Comparison of ENCODE assay signal across 7 mouse cellular contexts in genomic region chr13:9093316-9094155, GRCm38 (mm10). TPM values are rescaled to one million over a fixed set of nuclear protein-coding genes. Genes with fewer than 3 reads are reported as not detected.
DNase-seq lines count a peak whose midpoint lies in the region; ATAC-seq lines count a peak whose summit lies in the region.

Gene Larp4b (plus strand): TSS chr13:9093881.

- H3K27me3 ChIP-seq in intestine, embryonic 15.5 days (replicated peaks), result no peaks in the 10 kb centered on the region
- no peaks in the 10 kb centered on the region for H3K27me3 ChIP-seq in midbrain, embryonic 10.5 days (ENCODE audit: low read depth, poor library complexity, severe bottlenecking)

- 0 out of 2 replicates have a peak, but pooled peaks cover 5% of the 10 kb centered on the region for H3K4me1 ChIP-seq in intestine, embryonic 15.5 days (replicated peaks)
- peaks cover 27% of the 10 kb centered on the region for H3K4me1 ChIP-seq in midbrain, embryonic 10.5 days

- peak within 1 kb of the TSS; percentile 73 for H3K4me2 ChIP-seq in intestine, embryonic 15.5 days (replicated peaks)

- H3K9me3 ChIP-seq in intestine, embryonic 15.5 days, result no peaks in the 10 kb centered on the region
- H3K9me3 ChIP-seq in midbrain, embryonic 10.5 days (replicated peaks), result no peaks in the 10 kb centered on the region

- no peaks in the 10 kb centered on the region for H3K36me3 ChIP-seq in intestine, embryonic 15.5 days
- H3K36me3 ChIP-seq in midbrain, embryonic 10.5 days, result no peaks in the 10 kb centered on the region

- intact Hi-C loops in gastrocnemius, postnatal 36 days (cut with DNase I), result loop anchor here (5.0 kb wide), 1 partner anchor 91 kb away; no protein-coding TSS in a partner anchor
- intact Hi-C loops in left cerebral cortex, postnatal 25 days (cut with DNase I), result loop anchor here (1.0 to 10.0 kb wide), 3 partner anchors 97 to 671 kb away; partner anchors contain the start of genes Gtpbp4, Idi1 and Zmynd11

- peak within 1 kb of the TSS; percentile 97 for H3K9ac ChIP-seq in intestine, embryonic 15.5 days

- ATAC-seq in intestine, embryonic 15.5 days, result peak; percentile 100

- peak; percentile 89 to 90 for DNase-seq in adrenal gland, adult 18-20 months (ENCODE audit: low spot score in 2 of 2)
- DNase-seq in embryo, embryonic 11 days, result peak; percentile 99
- DNase-seq in gastrocnemius, postnatal 36 days, result peak; percentile 87 to 96
- DNase-seq in left cerebral cortex, postnatal 25 days (ENCODE audit: low spot score in 2 of 2), result peak; percentile 94 to 98
- peak; percentile 98 for DNase-seq in midbrain, embryonic 10.5 days (ENCODE audit: low spot score)
- peak; percentile 96 for DNase-seq in right cerebral cortex, postnatal 4 days

- peak within 1 kb of the TSS; percentile 96 for H3K4me3 ChIP-seq in intestine, embryonic 15.5 days (replicated peaks)
- H3K4me3 ChIP-seq in midbrain, embryonic 10.5 days, result peak within 1 kb of the TSS; percentile 100

- WGBS in intestine, embryonic 15.5 days, result under 1% methylated on average over 89 of the region's 92 CpGs
- WGBS in midbrain, embryonic 10.5 days, result under 1% methylated on average over 89 of the region's 92 CpGs

- H3K27ac ChIP-seq in intestine, embryonic 15.5 days, result peak within 1 kb of the TSS; percentile 96
- H3K27ac ChIP-seq in midbrain, embryonic 10.5 days (replicated peaks), result peak within 1 kb of the TSS; percentile 93

RNA-seq across cellular contexts. Expression of gene Larp4b, which starts in this region (rescaled TPM):
- 10 to 100 TPM; 60.5 to 70.0 TPM for total RNA-seq in adrenal gland, adult 18-20 months (2021)
- total RNA-seq in gastrocnemius, postnatal 36 days (2021), result 10 to 100 TPM; 66.0 to 67.8 TPM
- 37.6 and 38.3 TPM in 2 replicates for polyA plus RNA-seq in intestine, embryonic 15.5 days (2015; fragmentation: Nextera tagmentation; extraction: Ambion mirVana)
- 10 to 100 TPM; 74.6 to 77.8 TPM for total RNA-seq in left cerebral cortex, postnatal 25 days (2021)
- 31.4 and 32.0 TPM in 2 replicates for polyA plus RNA-seq in midbrain, embryonic 10.5 days (2016; fragmentation: Nextera tagmentation; extraction: Ambion mirVana)

Comparison
In these comparisons a context has a peak if more than half of its experiments do, and no peak if none do; other contexts are left out.
1. Peak in every context shown above with its lines: DNase-seq, ATAC-seq, H3K4me3 ChIP-seq and H3K27ac ChIP-seq.